Mouse (Mus musculus) C2C12 (cell line): ENCODE measurements around the gene 2010300C02Rik. TPM values are rescaled to one million over a fixed set of nuclear protein-coding genes. Genes with fewer than 3 reads are reported as not detected.

ENCODE experiments used
- H3K27me3 ChIP-seq: one replicate; pipeline ENCODE4 v1.6.1; 2011; ENCODE audit not compliant: control insufficient read depth, insufficient read depth, insufficient read length
- H3K36me3 ChIP-seq: one replicate; pipeline ENCODE4 v1.6.1; 2011; ENCODE audit not compliant: control insufficient read depth, insufficient read depth
- H3K4me3 ChIP-seq: one replicate; pipeline ENCODE4 v1.5.1; 2011; ENCODE audit warnings: mild to moderate bottlenecking, control low read depth; ENCODE audit not compliant: poor library complexity, insufficient read depth, severe bottlenecking
- H3K79me2 ChIP-seq: one replicate; pipeline ENCODE4 v1.6.1; 2011; ENCODE audit not compliant: control insufficient read depth, insufficient read depth
- H3K79me3 ChIP-seq: one replicate; pipeline ENCODE4 v1.6.1; 2011; ENCODE audit warnings: low read depth, control low read depth
- H3ac ChIP-seq: one replicate; pipeline ENCODE3; 2011; ENCODE audit warnings: low read depth; ENCODE audit not compliant: control insufficient read depth, insufficient read length
- CEBPB ChIP-seq: IDR thresholded peaks from one replicate; pipeline ENCODE4 v1.6.1; 2011; ENCODE audit warnings: low read depth, mild to moderate bottlenecking, control low read depth, moderate library complexity
- CTCF ChIP-seq: IDR thresholded peaks from one replicate; pipeline ENCODE4 v1.5.1; 2011; ENCODE audit not compliant: control insufficient read depth, insufficient read depth, insufficient read length
- FOSL1 ChIP-seq: IDR thresholded peaks from one replicate; pipeline ENCODE4 v1.8.0; 2011; ENCODE audit warnings: mild to moderate bottlenecking, low read length; ENCODE audit not compliant: poor library complexity, insufficient read depth, severe bottlenecking
- MAX ChIP-seq: IDR thresholded peaks from one replicate; pipeline ENCODE4 v1.6.1; 2011; ENCODE audit warnings: mild to moderate bottlenecking, control low read depth
- MYOD1 ChIP-seq: IDR thresholded peaks from one replicate; pipeline ENCODE4 v1.6.1; 2011; ENCODE audit warnings: low read depth; ENCODE audit not compliant: control insufficient read depth, insufficient read length
- MYOG ChIP-seq: IDR thresholded peaks from one replicate; pipeline ENCODE4 v1.6.1; 2011; ENCODE audit not compliant: control insufficient read depth, insufficient read length; ENCODE audit errors: extremely low read depth
- USF1 ChIP-seq: IDR thresholded peaks from one replicate; pipeline ENCODE4 v1.6.1; 2011; ENCODE audit warnings: low read depth, mild to moderate bottlenecking, control low read depth, moderate library complexity
- polyA plus RNA-seq: library from polyadenylated mRNA; unstranded; fragments of >200 nt; fragmentation: generic; extraction: Trizol; gene quantifications from one replicate; pipeline ENCODE4 v1.2.1, GENCODE M21; 2012; ENCODE audit warnings: missing spikeins

Gene 2010300C02Rik
- polyA plus RNA-seq, 1 experiment, result not detected

GRCm38 (mm10) chr1:37632425-37632824 lies 87.5 kb downstream of the 2010300C02Rik start:
- H3K79me2 ChIP-seq, result no peaks in the 10 kb centered on the region
- H3K27me3 ChIP-seq, result peaks cover 9% of the 10 kb centered on the region
- no peaks in the 10 kb centered on the region for H3K36me3 ChIP-seq
- no peak overlapping the region for H3ac ChIP-seq
- TF ChIP-seq MAX, result no peak
- no peak for TF ChIP-seq CTCF
- no peak for TF ChIP-seq USF1
- TF ChIP-seq MYOG, result no peak
- TF ChIP-seq CEBPB, result no peak
- no peak for TF ChIP-seq FOSL1
- no peak for TF ChIP-seq MYOD1
- H3K79me3 ChIP-seq, result no peaks in the 10 kb centered on the region
- no peak overlapping the region for H3K4me3 ChIP-seq

DNA sequence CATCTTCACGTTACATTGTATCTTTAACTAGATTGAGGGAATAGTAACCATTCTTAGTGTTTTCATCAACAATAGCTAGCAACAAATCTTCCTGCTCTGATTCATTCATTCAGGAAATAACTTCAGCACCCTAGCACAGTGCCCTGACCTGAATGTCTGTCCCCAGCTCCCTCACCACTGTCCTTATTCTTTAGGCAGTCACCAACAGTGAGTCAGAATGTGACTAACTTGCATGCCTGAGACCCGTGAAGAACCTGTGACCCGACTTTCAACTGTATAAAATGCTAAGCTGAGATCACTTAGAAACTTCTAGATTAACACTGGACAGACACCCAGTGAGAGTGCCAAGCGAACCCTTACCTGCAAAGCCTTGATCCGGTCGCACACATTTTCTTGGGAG lies 88.4 kb downstream of the 2010300C02Rik start:
- TF ChIP-seq MAX, result no peak
- no peak for TF ChIP-seq MYOG
- TF ChIP-seq MYOD1, result no peak
- TF ChIP-seq CEBPB, result no peak
- TF ChIP-seq FOSL1, result no peak
- no peak for TF ChIP-seq USF1
- TF ChIP-seq CTCF, result no peak

GRCm38 (mm10) chr1:37630412-37631210 lies 89.3 kb downstream of the 2010300C02Rik start:
- H3ac ChIP-seq, result no peak overlapping the region
- H3K79me3 ChIP-seq, result no peaks in the 10 kb centered on the region
- no peak overlapping the region for H3K4me3 ChIP-seq
- no peaks in the 10 kb centered on the region for H3K79me2 ChIP-seq
- H3K36me3 ChIP-seq, result no peaks in the 10 kb centered on the region
- TF ChIP-seq CTCF, result no peak
- H3K27me3 ChIP-seq, result peaks cover 9% of the 10 kb centered on the region

More for the DNA sequence above, 88.4 kb downstream of the 2010300C02Rik start:
- no peaks in the 10 kb centered on the region for H3K36me3 ChIP-seq
- H3K79me2 ChIP-seq, result no peaks in the 10 kb centered on the region
- no peaks in the 10 kb centered on the region for H3K79me3 ChIP-seq
- no peak overlapping the region for H3ac ChIP-seq
- H3K4me3 ChIP-seq, result no peak overlapping the region
- peaks cover 9% of the 10 kb centered on the region for H3K27me3 ChIP-seq

DNA sequence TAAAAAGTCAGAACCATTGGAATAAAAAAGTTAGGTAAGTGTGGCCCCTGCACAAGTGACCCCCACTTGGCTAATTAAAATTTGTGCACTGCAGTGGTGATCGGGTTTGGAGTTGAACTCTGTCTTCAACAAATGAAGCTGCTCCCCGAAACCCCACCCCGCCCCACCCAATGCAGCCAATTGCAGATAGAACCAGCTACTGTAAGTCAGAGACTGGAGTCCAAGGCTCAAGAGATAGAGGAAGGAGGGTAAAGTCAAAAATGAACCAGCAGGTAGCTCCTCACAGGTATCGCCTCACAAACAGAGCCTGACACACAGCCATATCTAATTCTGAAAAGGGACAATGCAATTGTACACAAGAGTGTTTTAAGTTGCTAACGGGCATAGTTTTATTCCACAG lies 90.0 kb downstream of the 2010300C02Rik start:
- H3K27me3 ChIP-seq, result peaks cover 9% of the 10 kb centered on the region
- no peak for TF ChIP-seq FOSL1
- no peak for TF ChIP-seq MAX
- no peak for TF ChIP-seq USF1
- no peak for TF ChIP-seq CEBPB
- no peak for TF ChIP-seq MYOD1
- TF ChIP-seq MYOG, result no peak
- no peak for TF ChIP-seq CTCF
- H3K79me3 ChIP-seq, result no peaks in the 10 kb centered on the region
- H3ac ChIP-seq, result no peak overlapping the region
- H3K4me3 ChIP-seq, result no peak overlapping the region
- no peaks in the 10 kb centered on the region for H3K36me3 ChIP-seq
- H3K79me2 ChIP-seq, result no peaks in the 10 kb centered on the region

- no peaks in the 10 kb centered on the region for H3K79me2 ChIP-seq
- no peaks in the 10 kb centered on the region for H3K36me3 ChIP-seq
- no peak overlapping the region for H3ac ChIP-seq
- TF ChIP-seq USF1 (no peak), CTCF (no peak), MYOG (no peak), MAX (no peak)
- H3K79me3 ChIP-seq, result no peaks in the 10 kb centered on the region
- peaks cover 9% of the 10 kb centered on the region for H3K27me3 ChIP-seq
- H3K4me3 ChIP-seq, result no peak overlapping the region
These were observed 91.1 kb downstream of the 2010300C02Rik start for GRCm38 (mm10) chr1:37628749-37629148.

DNA sequence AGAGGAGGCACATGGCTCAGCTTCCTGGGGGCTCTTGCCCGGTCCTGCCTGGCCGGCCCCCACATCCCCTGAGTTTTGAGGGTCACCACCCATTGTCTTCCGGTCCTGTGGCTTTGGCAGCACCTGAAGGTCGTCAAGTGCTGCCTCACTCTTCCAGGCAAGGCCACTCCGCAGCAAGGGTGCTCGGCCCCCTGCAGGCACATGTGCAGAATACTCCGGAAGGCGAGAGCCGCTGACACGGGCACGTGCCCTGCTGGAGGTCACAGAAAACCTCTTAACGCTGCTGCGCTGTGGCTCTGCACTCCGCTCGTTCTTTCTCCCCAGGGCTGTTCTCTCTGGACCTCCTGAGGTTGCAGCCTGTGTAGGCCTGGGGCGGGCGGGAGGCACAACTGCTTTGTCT lies 95.7 kb downstream of the 2010300C02Rik start:
- H3K27me3 ChIP-seq, result no peaks in the 10 kb centered on the region
- no peaks in the 10 kb centered on the region for H3K36me3 ChIP-seq
- no peak overlapping the region for H3ac ChIP-seq
- H3K79me2 ChIP-seq, result no peaks in the 10 kb centered on the region
- H3K79me3 ChIP-seq, result no peaks in the 10 kb centered on the region
- no peak overlapping the region for H3K4me3 ChIP-seq
- TF ChIP-seq CTCF (no peak), FOSL1 (no peak), CEBPB (no peak), USF1 (no peak), MAX (no peak), MYOG (no peak), MYOD1 (no peak)
